Mouse (Mus musculus) gastrocnemius, adult 2 months (tissue): Measurements from ENCODE around the gene Fam189a2. TPM values are rescaled to one million over a fixed set of nuclear protein-coding genes. Genes with fewer than 3 reads are reported as not detected.

ENCODE experiments used
- DNase-seq: peaks from one replicate; pipeline ENCODE4 v3.0.0; 2022
- H3K27ac ChIP-seq: fragments of 200-600 bp; 2 replicates; pipeline ENCODE4 v1.8.1; 2022; ENCODE audit warnings: mild to moderate bottlenecking
- H3K4me3 ChIP-seq: fragments of 200-600 bp; 2 replicates; pipeline ENCODE4 v1.8.1; 2022; ENCODE audit warnings: mild to moderate bottlenecking, moderate library complexity
- CTCF ChIP-seq: fragments of 200-600 bp; IDR thresholded peaks from 2 replicates; pipeline ENCODE4 v1.8.1; 2022; ENCODE audit warnings: antibody characterized with exemption, mild to moderate bottlenecking, moderate library complexity
- intact Hi-C: fragments of 180-260 bp; cut with DNase I; formaldehyde crosslinking; loops from one replicate; pipeline ENCODE4 v1.15.1; 2025
- total RNA-seq, 2 experiments: library from RNA; stranded (reverse); gene quantifications; 2 replicates each; pipeline ENCODE4 v1.2.3; 2021

Gene Fam189a2
- total RNA-seq, 2 experiments from 2014 or later: 17.5 to 24.8 TPM

DNA sequence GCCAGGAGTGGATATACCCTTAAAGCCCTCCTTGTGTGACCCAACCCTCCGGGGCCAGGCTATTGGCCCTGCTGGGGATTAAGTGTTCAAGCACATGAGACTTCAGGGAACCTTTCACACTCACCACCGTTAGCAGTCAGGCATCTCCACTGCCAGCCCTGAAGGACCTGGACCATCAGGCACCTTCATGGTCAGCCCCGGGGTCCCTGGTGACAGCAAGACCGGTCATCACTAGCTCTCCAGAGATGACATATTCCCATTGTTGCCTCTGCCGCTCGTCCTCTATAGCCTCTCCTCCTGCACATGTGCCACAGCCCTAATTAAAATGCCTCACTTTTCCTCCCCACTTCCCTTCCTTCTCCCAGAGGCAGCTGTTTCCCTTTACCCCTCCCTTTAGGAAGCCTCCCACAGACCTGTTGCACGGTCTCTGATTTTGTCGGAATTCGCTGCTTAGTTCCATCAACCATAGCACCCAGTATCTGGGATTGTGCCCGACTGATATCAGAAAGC lies 66.4 kb downstream of the Fam189a2 start:
- no peak for DNase-seq
- intact Hi-C loops: loop anchor here (10.0 kb wide), 2 partner anchors 210 to 310 kb away; partner anchors contain the start of gene Apba1
- TF ChIP-seq CTCF: no peak
- Histone ChIP-seq H3K4me3 (no peak overlapping the region), H3K27ac (no peak overlapping the region)

DNA sequence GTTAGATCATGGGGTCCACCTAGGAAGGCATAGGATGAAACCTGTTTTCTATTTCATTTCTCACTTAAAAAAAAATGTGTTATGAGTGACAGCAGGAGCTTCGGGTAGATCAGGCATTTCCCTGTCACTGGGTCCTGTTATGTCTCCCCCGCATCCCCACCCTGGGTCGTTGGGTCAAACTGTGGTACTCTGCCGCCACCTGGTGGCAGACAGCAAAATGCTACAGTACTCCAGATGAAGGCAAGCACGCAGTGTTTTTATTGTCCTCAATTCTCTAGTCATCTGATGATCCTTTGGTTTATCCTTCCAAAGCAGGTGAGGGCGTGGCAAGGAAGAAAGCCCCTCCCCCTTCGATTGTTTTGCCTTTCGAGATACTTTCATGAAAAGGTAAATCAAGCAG lies 69.3 kb downstream of the Fam189a2 start:
- Histone ChIP-seq H3K27ac (no peak overlapping the region), H3K4me3 (no peak overlapping the region)
- intact Hi-C loops: loop anchor here (1.0 to 10.0 kb wide), 4 partner anchors 60 to 313 kb away; partner anchors contain the start of gene Apba1
- TF ChIP-seq CTCF: peak; percentile 97
- peak; percentile 82 for DNase-seq

DNA sequence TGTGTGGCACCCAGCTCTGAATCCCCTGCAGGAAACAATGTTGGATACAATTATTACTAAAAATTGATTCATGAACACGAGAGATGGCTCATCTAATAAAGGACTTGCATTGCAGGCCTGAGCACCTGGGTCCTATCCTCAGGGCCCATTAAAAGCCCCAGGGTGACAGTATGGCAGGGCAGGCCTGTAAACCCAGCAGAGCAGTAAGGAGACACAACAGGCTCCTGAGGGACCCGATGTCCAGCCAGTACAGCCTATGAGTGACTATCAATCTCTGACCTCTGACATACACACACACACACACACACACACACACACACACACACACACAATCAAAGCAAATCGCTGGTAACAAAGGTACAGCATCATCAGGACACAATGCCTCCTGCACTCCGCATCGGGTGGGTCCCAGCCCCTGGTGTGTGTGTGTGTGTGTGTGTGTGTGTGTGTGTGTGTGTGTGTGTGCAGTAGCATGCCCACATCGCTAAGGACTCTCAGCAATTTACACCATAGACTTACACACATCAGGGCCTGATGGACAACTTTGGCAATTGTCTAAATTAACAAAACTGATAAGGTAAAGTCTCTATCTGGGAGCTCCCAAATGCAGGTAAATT lies 69.9 kb downstream of the Fam189a2 start:
- H3K27ac ChIP-seq: no peak overlapping the region
- TF ChIP-seq CTCF: no peak
- intact Hi-C loops: loop anchor here (1.0 to 10.0 kb wide), 4 partner anchors 60 to 314 kb away; partner anchors contain the start of gene Apba1
- no peak overlapping the region for H3K4me3 ChIP-seq
- DNase-seq: no peak

DNA sequence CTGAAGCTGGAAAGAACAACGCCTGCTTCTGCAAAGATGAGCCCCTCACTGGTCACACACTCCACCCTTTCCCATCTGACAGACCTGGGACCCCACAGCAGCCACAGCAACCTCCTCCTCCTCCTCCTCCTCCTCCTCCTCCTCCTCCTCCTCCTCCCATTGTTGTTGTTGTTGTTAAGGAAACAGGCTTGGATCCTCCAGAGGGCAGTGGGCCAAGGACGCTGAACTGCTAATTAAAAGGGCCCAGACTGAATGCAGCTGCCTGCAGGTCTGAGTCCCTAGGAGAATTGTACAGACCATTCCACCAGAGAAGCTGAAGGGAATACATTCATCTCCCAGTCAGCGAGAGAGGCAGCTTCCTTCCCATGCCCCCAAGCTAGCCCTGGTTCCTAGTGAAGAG lies 70.5 kb downstream of the Fam189a2 start:
- no peak overlapping the region for H3K4me3 ChIP-seq

DNA sequence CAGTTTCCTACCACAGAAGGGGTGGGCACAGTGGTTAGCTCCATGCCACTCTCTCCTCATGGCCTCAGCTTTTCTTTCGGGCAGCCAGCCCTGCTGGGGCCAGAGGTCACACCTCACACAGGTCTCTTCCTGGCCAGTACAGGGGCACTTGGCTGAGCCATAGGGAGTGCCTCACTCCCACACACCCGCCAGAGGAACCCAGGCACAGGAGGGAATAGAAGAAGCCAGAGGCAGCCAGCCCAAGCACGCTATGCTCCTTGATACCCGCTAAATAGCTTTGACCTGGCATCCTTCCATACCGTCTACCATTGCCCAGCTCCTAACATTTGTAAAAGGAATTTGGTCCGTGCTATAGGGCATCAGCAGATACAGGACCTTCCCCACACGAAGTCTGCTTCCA lies 70.9 kb downstream of the Fam189a2 start:
- H3K27ac ChIP-seq: no peak overlapping the region; the same call in 1 of the 2 replicates
- peak; percentile 62 for DNase-seq
- intact Hi-C loops: loop anchor here (10.0 kb wide), 2 partner anchors 205 to 315 kb away; partner anchors contain the start of gene Apba1
- TF ChIP-seq CTCF: no peak
- H3K4me3 ChIP-seq: no peak overlapping the region

More for the DNA sequence above, 70.5 kb downstream of the Fam189a2 start:
- peak; percentile 57 for DNase-seq
- TF ChIP-seq CTCF: no peak
- H3K27ac ChIP-seq: no peak overlapping the region
- intact Hi-C loops: loop anchor here (10.0 kb wide), 2 partner anchors 205 to 315 kb away; partner anchors contain the start of gene Apba1

DNA sequence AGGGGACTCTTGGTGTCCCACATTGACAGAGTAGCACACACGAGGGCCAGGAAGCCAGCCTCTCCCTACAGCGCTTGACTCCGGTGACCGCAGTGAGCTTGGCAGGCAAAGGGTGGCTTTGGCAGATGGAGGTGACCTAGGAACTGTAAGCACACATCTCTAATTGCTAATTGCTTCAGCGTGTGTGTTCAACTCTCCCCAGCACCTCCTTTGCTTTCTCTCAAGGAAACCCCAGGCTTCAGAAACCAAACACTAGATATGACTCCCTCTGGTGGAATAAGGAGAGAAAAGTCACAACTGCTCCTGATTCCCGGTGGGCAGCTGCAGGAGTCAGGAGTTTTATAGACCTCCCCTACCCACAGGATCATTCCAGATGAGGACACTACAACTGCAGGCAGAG lies 71.9 kb downstream of the Fam189a2 start:
- H3K27ac ChIP-seq: no peak overlapping the region
- H3K4me3 ChIP-seq: no peak overlapping the region
- TF ChIP-seq CTCF: peak; percentile 51
- intact Hi-C loops: no loop called here
- DNase-seq: peak; percentile 62

DNA sequence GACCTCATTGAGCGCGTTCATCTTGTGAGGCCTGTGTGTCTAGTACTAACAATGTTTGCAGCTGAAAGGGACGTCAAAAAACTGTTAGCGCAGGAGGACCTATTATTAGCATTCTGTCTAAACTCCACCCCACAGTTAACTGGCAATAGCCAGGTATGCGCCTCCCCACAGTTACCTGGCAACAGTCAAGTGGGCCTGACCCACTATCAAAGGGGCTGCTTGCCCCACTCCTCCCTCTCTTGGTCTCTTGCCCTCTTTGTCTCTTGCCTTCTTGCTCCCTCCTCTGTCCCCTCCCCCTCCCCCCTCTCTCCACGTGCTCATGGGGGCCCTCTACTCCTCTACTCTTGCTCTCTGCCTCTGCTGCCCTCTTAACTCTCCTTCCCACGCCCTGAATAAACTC lies 73.3 kb downstream of the Fam189a2 start:
- no peak overlapping the region for H3K4me3 ChIP-seq
- no peak overlapping the region for H3K27ac ChIP-seq
- no peak for DNase-seq
- intact Hi-C loops: no loop called here
- no peak for TF ChIP-seq CTCF

DNA sequence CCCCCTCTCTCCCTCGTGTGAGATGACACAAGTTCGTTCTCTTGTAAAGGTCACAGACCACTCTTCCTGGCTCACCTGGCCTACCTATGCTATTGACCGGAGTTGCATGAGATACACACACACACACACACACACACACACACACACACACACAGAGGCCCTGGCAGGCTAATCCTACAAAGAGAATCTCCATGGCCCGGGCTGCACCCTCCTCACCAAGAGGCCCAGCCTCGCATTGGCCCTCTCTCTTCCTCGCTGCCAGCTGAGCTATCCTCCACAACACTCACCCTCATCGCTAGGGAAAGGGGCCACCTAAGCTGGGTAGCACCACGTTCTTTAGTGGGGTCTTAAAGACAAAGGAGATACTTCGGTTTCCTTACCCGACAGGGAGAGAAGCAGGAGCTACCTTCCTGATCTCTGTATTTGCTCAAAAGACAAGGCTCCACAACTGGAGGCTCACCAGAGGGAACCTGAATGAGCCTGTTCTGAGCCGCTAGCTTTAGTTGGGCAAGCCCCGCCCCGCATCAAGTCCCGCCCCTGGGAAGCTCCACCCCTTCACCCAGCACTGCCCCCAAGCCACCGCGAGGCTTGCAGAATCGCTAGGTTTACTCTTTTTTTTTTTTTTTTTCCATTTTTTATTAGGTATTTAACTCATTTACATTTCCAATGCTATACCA lies 74.4 kb downstream of the Fam189a2 start:
- H3K4me3 ChIP-seq: no peak overlapping the region
- DNase-seq: no peak
- no peak for TF ChIP-seq CTCF
- intact Hi-C loops: no loop called here
- H3K27ac ChIP-seq: no peak overlapping the region

DNA sequence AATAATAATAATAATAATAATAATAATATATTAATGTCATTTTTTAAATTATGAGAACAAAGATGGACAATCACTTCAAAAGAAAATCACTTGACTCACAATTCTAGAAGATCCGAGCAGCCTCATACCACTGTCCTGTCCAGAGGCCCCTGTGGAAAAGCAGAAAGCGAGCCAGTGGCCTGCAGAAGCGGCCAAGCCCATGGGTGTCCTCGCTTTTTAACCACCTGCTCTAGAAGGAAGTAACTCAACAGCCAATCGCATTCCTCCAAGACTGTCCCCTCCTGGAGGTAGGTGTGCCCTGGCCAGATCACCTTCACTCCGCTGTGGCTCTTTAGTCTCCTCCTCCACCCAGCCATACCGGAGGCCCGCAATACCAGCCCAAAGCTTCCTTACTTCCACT lies 75.4 kb downstream of the Fam189a2 start:
- no peak for TF ChIP-seq CTCF
- no peak overlapping the region for H3K4me3 ChIP-seq
- no peak overlapping the region for H3K27ac ChIP-seq
- no peak for DNase-seq
- intact Hi-C loops: no loop called here

DNA sequence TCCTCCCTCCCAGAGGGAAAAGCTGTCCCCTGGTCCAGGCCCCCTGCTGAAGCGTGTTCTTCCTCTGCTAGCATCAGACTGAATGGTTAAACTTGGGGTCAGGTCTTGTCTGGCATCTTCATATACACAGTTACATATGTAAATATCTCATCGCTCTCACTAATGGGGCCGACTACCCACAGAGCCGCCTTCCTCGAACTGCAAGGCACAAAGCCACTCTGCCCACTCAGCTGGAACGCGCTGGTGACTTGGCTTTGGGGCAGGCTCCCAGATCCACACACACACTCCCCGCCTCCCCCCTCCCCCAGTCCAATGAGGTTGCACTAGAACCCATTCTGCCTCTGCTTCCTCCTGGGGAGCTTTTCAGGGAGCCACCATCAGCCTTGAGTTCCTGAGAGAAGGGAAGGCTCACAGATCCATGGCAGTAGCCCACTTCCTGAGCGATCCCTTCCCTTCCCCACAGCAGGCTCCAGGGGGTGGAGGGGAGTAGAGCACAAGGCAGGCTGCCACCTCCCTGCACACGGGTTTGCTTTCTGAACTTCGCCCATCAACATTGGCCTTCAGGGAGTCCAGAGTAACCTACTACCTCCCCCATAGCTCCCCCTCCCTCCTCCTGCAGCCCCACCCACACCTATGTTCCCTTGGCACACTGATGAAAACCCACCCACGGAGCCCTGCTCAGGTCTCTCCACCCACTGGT lies 82.4 kb downstream of the Fam189a2 start:
- intact Hi-C loops: no loop called here
- no peak for TF ChIP-seq CTCF
- no peak overlapping the region for H3K4me3 ChIP-seq
- DNase-seq: no peak
- no peak overlapping the region for H3K27ac ChIP-seq

DNA sequence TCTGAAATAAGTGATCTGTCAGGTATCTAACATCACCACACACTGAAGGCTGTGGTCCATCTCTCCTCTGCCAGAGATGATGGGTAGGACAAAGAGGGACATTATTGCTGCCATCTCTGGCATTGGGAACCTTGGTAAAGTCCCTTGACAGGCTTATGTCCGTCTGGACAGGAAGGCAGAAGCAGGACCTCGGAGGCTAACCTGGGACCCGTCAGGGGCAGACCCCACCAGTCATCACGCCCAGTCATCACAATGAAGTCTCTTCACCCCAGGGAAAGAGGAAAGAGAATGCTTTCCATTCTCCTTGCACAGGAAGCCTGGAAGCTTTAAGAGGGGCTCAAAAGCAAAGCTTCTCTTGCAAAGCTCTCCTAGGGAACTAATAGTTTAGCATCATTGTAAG lies 82.9 kb downstream of the Fam189a2 start:
- TF ChIP-seq CTCF: no peak

DNA sequence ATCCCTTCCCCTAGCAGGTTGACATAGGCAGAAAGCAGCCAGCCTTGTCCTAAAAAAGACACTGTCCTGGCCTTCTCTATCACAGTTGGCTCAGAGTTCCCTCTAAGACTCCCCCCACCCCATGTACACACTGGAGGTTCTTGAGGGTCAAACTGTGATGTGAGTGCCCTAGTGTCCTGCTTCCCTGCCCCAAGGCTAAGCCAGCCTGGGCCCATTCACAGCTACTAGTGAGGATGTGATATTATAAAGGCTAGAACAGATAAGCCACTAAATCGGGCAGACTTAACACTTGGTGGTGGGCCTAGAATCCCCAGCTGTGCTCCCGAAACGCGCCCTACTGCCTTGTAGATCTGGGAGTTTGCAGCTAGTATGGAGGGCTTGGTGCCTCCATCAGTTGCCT lies 84.1 kb downstream of the Fam189a2 start:
- DNase-seq: no peak
- Histone ChIP-seq H3K27ac (no peak overlapping the region), H3K4me3 (no peak overlapping the region)
- no peak for TF ChIP-seq CTCF
- intact Hi-C loops: no loop called here

More for the DNA sequence above, 82.9 kb downstream of the Fam189a2 start:
- intact Hi-C loops: no loop called here
- Histone ChIP-seq H3K4me3 (no peak overlapping the region), H3K27ac (no peak overlapping the region)
- DNase-seq: no peak
